Mouse (Mus musculus) limb, embryonic 14.5 days (tissue): ENCODE data around the gene Map4k2. TPM values are rescaled to one million over a fixed set of nuclear protein-coding genes. Genes with fewer than 3 reads are reported as not detected.

Experiments
- ATAC-seq: fragments of 200-750 bp; cut with Nextera tagmentation; 2 replicates; pipeline ENCODE4 v1.8.0; 2017; ENCODE audit warnings: low read depth, moderate number of reproducible peaks, moderate TSS enrichment; ENCODE audit not compliant: low FRiP score
- DNase-seq: peaks from one replicate; pipeline ENCODE4 v3.0.0-alpha.2; 2015; ENCODE audit warnings: low spot score
- H3K27ac ChIP-seq: fragments of 300-500 bp; sonication (generic); replicated peaks from 2 replicates; pipeline ENCODE4 v1.5.1; 2014; ENCODE audit warnings: low read depth, mild to moderate bottlenecking, low read length, moderate library complexity, mixed read lengths
- H3K27me3 ChIP-seq: fragments of 300-500 bp; sonication (generic); 2 replicates; pipeline ENCODE4 v1.6.1; 2014; ENCODE audit warnings: low read length, mixed read lengths; ENCODE audit not compliant: control insufficient read depth, insufficient read depth
- H3K36me3 ChIP-seq: fragments of 300-500 bp; sonication (generic); 2 replicates; pipeline ENCODE4 v1.6.1; 2014; ENCODE audit warnings: mild to moderate bottlenecking, low read length, moderate library complexity, mixed read lengths; ENCODE audit not compliant: control insufficient read depth, insufficient read depth
- H3K4me1 ChIP-seq: fragments of 300-500 bp; sonication (generic); 2 replicates; pipeline ENCODE4 v1.6.1; 2014; ENCODE audit warnings: antibody characterized with exemption, low read length, mixed read lengths; ENCODE audit not compliant: control insufficient read depth, insufficient read depth
- H3K4me2 ChIP-seq: fragments of 300-500 bp; sonication (generic); replicated peaks from 2 replicates; pipeline ENCODE4 v1.6.1; 2014; ENCODE audit warnings: low read depth, mild to moderate bottlenecking, low read length, moderate library complexity; ENCODE audit not compliant: severe bottlenecking
- H3K4me3 ChIP-seq: fragments of 300-500 bp; sonication (generic); replicated peaks from 2 replicates; pipeline ENCODE4 v1.5.1; 2014; ENCODE audit warnings: low read length
- H3K9ac ChIP-seq: fragments of 300-500 bp; sonication (generic); 2 replicates; pipeline ENCODE4 v1.6.1; 2014; ENCODE audit warnings: mild to moderate bottlenecking, low read depth, low read length, moderate library complexity; ENCODE audit not compliant: severe bottlenecking
- H3K9me3 ChIP-seq: fragments of 300-500 bp; sonication (generic); 2 replicates; pipeline ENCODE4 v1.6.1; 2016; ENCODE audit warnings: low read length; ENCODE audit not compliant: control insufficient read depth
- POLR2A ChIP-seq: fragments of 200-500 bp; IDR thresholded peaks from 2 replicates; pipeline ENCODE4 v1.8.0; 2012; ENCODE audit warnings: inconsistent platforms, mild to moderate bottlenecking, moderate library complexity, borderline replicate concordance; ENCODE audit not compliant: insufficient read depth, insufficient read length; ENCODE audit errors: extremely low read depth
- WGBS: fragments of 180-500 bp; shearing (Covaris S2); extraction: QIAGEN DNeasy Blood & Tissue Kit; methylation state at CpG from one replicate; pipeline ENCODE4 v1.1.7; 2014; 5-methylcytosine and 5-hydroxymethylcytosine counted together
- polyA plus RNA-seq, 2 experiments: library from polyadenylated mRNA; depleted of rRNA in 1 of 2; stranded (reverse) in 1 of 2; unstranded in 1 of 2; fragments of >200 nt; fragmentation: Nextera tagmentation in 1 of 2; extraction: Ambion mirVana in 1 of 2; gene quantifications; 2 replicates each; pipeline versions ENCODE4 v1.2.1 to v1.2.3; 2012 to 2014

The Map4k2 gene
- polyA plus RNA-seq, 2 experiments, result 8.8 to 90.4 TPM

- no peak overlapping the region for H3K27ac ChIP-seq
- H3K36me3 ChIP-seq, result peaks cover 69% of the 10 kb centered on the region
- TF ChIP-seq POLR2A, result no peak
- 73% methylated on average over 4 of the region's 4 CpGs for WGBS
- H3K4me1 ChIP-seq, result peaks cover 7% of the 10 kb centered on the region; the same call in 1 of the 2 replicates
- no peaks in the 10 kb centered on the region for H3K27me3 ChIP-seq
- H3K4me2 ChIP-seq, result no peak overlapping the region
- no peak overlapping the region for H3K9ac ChIP-seq
- no peaks in the 10 kb centered on the region for H3K9me3 ChIP-seq
- H3K4me3 ChIP-seq, result no peak overlapping the region
- DNase-seq (no peak), ATAC-seq (no peak)
These were observed 41.9 kb upstream of the Map4k2 start for GRCm38 (mm10) chr19:6299003-6299402.

GRCm38 (mm10) chr19:6299450-6300267, 41.3 kb upstream of the Map4k2 start:
- Histone ChIP-seq H3K4me3 (no peak overlapping the region), H3K4me2 (no peak overlapping the region), H3K4me1 (peaks cover 7% of the 10 kb centered on the region; the same call in 1 of the 2 replicates), H3K36me3 (peaks cover 62% of the 10 kb centered on the region), H3K27ac (0 out of 2 replicates have a peak overlapping the region, but pooled peaks have one; percentile 26), H3K9ac (no peak overlapping the region), H3K9me3 (no peaks in the 10 kb centered on the region), H3K27me3 (no peaks in the 10 kb centered on the region)
- no peak for DNase-seq
- TF ChIP-seq POLR2A, result no peak
- 79% methylated on average over 7 of the region's 7 CpGs for WGBS
- ATAC-seq, result no peak

- WGBS, result 66% methylated on average over 7 of the region's 7 CpGs
- ATAC-seq, result no peak
These were observed 40.5 kb upstream of the Map4k2 start for GRCm38 (mm10) chr19:6300402-6300841.

GRCm38 (mm10) chr19:6302114-6302513, 38.8 kb upstream of the Map4k2 start:
- Histone ChIP-seq H3K9me3 (no peaks in the 10 kb centered on the region), H3K4me3 (no peak overlapping the region), H3K27me3 (no peaks in the 10 kb centered on the region), H3K27ac (peak overlapping the region; percentile 40), H3K4me2 (no peak overlapping the region), H3K36me3 (peaks cover 38% of the 10 kb centered on the region), H3K9ac (no peak overlapping the region), H3K4me1 (peaks cover 11% of the 10 kb centered on the region; the same call in 1 of the 2 replicates)
- WGBS, result 86% methylated on average over 5 of the region's 5 CpGs
- TF ChIP-seq POLR2A, result no peak
- no peak for DNase-seq
- no peak for ATAC-seq

More at GRCm38 (mm10) chr19:6300402-6300841, 40.5 kb upstream of the Map4k2 start:
- Histone ChIP-seq H3K4me2 (no peak overlapping the region), H3K9me3 (no peaks in the 10 kb centered on the region), H3K4me3 (no peak overlapping the region), H3K9ac (no peak overlapping the region), H3K4me1 (peaks cover 7% of the 10 kb centered on the region; the same call in 1 of the 2 replicates), H3K36me3 (peaks cover 55% of the 10 kb centered on the region), H3K27me3 (no peaks in the 10 kb centered on the region), H3K27ac (no peak overlapping the region)
- DNase-seq, result no peak
- no peak for TF ChIP-seq POLR2A

GRCm38 (mm10) chr19:6302522-6302921, 38.4 kb upstream of the Map4k2 start:
- peak overlapping the region; percentile 55 for H3K27ac ChIP-seq
- peak overlapping the region; percentile 13; the same call in 1 of the 2 replicates for H3K4me2 ChIP-seq
- H3K36me3 ChIP-seq, result peaks cover 34% of the 10 kb centered on the region
- no peak overlapping the region for H3K4me3 ChIP-seq
- TF ChIP-seq POLR2A, result no peak
- H3K9ac ChIP-seq, result no peak overlapping the region
- ATAC-seq, result peak; percentile 46
- WGBS, result 17% methylated on average over 4 of the region's 4 CpGs
- no peaks in the 10 kb centered on the region for H3K9me3 ChIP-seq
- H3K4me1 ChIP-seq, result peaks cover 11% of the 10 kb centered on the region; the same call in 1 of the 2 replicates
- no peaks in the 10 kb centered on the region for H3K27me3 ChIP-seq
- DNase-seq, result peak; percentile 32
